Mouse (Mus musculus) embryonic fibroblast, embryonic 13.5 days (primary cell): ENCODE data around the gene Itsn1.

Experiments used
- CTCF ChIP-seq: IDR thresholded peaks from 2 replicates; pipeline ENCODE4 v1.5.1; 2011; ENCODE audit warnings: mild to moderate bottlenecking, control low read depth, low read length, moderate library complexity, borderline replicate concordance; ENCODE audit not compliant: insufficient read depth
- POLR2A ChIP-seq: IDR thresholded peaks from 2 replicates; pipeline ENCODE4 v1.6.1; 2011; ENCODE audit warnings: low read depth, mild to moderate bottlenecking, control low read depth, low read length, moderate library complexity

GRCm38 (mm10) chr16:91885389-91886122, 156.5 kb downstream of the Itsn1 start:
- TF ChIP-seq POLR2A = no peak
- TF ChIP-seq CTCF = peak; percentile 58; the same call in 1 of the 2 replicates
